Mouse (Mus musculus) lung, postnatal 4 days (tissue): ENCODE results near the gene Serpinb6a.
A peak's percentile ranks its signal among the peaks of the same experiment; 100 is the strongest.
"Not testable (repeated sequence)": the region's sequence is repeated elsewhere in the genome, so short reads cannot be mapped to it uniquely, and the experiment has no call there.

Experiments
- DNase-seq, 2 experiments: peaks; one replicate each; pipeline ENCODE4 v3.0.0; 2021

Serpinb6a gene

DNA sequence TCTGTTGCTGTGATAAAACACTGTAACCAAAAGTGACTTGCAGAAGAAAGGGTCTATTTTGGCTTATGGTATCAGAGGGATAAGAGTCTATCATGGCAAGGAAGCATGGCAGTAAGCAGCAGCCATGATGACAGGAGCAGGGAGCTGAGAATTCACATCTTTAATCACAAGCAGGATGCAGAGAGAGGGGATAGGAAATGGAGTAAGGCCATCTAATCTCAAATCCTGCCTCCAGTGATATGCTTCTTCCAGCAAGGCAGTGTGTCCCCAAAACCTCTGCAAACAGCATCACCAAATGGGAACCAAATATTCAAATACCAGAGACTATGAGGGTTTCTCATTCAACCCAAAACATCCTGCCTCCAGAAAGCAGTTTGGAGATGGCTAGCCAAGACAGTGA, 36.0 kb downstream of the Serpinb6a start:
- DNase-seq: no peak

DNA sequence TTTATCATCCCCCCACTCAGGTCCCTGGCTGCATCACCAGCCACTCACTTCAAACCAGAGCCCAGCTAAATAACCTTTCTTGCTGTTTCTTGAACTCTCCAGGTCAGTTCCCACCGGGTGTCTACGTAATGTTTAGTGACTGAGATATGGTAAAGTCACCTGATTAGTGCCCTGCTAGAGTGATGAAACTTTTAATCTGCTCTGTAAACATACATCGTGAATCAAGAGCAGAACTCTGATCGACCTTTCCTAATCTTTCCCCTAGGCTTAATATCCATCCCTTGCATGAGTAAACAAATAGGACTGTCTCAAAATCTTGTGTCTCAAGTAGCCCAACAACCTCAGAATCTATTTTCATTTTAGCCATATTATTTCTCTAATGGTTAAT, 36.6 kb downstream of the Serpinb6a start:
- DNase-seq: no peak

DNA sequence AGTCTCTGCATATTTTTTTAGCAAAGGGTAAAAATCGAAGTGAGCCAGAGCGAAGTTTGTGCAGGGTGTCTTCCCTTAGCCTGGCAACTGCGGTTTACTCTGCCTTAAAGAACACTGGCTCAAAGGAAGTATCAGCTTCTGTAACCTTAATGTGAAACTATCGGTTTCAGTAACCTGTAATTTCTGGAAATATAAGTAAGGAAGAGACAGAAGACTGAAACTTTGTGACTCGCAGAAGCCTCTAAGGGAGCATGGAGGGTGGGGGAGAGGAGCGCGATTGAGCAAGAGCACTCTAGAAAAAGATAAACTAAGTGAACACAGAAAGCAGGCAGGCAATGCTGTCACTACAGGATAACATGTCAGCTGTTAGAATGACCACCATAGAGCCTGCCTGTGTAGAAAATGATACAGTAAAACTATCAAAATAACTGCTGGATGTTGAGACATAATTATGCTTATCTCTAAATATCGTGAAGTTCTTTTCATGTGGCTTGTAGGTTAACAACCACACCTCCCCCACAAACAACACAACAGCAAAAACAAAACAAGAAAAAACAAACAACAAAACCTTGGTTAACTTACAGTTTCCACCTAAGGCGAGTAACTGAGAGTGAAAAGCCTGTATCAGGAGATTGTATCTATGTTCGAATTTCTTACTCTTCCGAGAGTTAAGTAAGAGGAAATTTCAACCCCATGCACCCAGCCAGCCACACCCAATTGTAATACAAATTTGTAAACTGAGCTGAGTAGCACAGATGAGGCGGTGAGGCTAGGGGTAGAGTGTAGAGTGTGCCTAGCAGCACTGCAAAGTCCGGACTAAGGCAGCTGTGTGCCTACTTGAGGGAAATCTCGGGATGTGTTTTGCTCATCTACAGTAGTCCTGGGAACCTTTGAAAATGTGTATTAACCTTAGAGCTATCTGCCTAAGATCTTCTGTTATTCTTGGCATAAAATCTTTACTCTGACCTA, 37.3 kb downstream of the Serpinb6a start:
- peak in 1 of 2 experiments; percentile 12 for DNase-seq

DNA sequence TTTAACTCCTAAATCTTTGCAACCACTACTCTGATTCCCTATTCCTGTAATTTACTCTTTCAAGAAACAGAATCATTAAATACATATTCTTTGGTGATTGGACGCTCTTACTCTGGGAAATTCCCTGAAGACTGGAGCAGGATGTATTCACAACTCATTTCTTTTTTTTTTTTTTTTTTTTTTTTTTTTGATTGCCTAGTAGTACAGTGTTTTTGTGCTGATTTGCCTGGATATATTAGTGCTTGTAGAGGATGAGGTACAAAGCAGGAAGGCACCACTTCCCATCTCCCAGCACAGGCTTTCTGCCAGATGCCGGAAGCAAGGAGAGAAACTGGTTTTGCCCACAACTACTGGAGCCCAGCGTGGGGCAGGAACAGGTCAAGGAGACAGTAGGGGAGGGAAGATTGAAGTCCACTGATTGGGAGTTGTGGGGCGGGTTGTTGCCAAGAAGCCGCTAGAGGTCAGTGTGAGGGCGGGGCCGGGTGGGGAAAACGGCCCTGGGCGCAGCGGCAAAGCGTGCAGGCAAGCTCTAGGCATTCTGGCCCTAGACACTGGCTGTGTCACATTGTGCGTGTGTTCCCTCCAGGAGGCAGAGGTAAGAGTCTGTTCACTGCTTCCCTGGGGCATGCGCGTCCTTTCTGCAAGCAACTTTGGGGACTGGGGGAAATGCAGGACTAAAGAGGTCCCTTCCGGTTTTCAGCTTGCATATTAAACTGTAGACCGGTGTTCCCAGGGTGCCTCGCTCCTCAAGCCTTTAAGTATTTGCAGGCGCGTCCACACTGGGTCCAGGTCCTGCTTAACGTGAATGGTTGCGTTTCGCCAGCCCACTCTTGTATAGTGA, 38.2 kb downstream of the Serpinb6a start, which contains the start of gene Nqo2:
Gene Nqo2 (plus strand): TSS at position 482 of the 841 bp plus-strand sequence.
- peak; percentile 76 to 81 for DNase-seq

DNA sequence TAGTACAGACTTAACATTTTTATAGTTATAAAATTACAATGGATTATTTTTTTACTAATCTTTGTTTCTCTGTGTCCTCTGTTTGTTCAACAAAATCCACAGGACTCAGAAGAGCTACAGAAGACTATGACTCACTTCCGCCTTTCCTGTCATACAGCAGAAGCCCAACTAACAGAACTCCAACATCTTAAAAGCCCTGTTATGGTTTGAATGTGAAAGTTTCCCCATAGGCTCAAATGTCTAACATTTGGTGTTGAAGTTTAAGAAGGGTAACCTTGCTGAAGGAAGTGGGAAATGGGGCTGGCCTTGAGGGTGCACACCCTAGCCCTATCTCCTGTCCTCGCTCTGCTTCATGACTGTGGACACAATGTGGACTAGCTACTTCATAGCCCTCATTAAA, 42.8 kb downstream of the Serpinb6a start:
- no peak for DNase-seq

DNA sequence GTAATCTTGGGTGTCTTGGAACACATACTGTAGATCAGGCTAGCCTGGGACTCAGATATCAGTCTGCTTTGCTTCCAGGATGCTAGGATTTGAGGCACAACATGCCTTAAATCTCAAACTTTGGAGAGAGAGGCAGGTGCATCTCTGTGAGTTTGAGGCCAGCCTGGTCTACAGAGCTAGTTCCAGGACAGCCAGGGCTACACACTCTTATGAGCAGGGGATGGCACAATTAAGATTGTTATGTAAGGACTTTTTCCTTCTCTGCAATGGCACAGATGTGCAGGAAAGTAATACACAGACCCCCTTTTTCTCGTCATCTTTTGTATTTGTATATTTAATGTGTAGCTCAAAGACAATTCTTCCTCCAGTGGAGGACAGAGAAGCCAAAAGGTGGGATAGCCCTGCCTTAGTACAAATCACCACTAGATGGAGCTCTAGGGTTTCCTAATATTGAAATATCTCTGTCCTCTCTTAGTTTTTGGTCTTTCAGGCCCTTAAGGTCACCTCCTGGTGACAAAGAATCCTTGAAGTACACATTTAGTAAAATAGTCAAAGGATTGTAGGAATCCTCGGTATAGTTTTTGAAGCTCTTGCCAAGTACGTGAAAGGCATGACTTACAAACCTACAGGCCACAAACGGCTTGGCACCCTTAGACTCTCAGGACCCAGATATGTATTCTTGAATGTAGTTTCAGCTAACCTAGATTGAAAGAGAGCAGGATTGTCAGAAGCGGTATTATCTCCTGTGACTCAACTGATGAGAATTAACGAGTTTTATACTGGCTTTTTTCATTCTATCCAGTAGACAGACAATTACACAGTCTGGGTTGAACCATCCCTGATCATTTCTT, 45.8 kb downstream of the Serpinb6a start:
- DNase-seq: peak in 1 of 2 experiments; percentile 19

DNA sequence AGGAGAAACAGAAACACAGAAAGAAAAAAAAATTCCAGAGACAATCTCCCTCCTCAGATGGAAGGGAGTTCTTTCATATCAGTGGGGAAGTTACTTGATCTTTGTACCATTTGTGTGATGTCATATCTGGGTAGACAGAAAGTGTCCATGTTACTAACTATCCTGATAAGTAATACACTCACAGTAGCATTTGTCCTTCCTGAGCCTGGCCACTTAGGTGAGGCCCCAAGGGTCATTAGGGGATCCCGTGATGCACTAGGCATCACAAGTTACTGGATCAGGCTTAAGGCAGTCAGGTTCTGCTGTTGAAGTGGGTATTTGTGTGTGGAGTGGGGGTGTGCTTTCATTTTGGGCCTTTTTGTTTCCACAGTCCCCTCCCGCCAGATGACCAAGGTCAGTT, 49.6 kb downstream of the Serpinb6a start:
- no peak for DNase-seq

DNA sequence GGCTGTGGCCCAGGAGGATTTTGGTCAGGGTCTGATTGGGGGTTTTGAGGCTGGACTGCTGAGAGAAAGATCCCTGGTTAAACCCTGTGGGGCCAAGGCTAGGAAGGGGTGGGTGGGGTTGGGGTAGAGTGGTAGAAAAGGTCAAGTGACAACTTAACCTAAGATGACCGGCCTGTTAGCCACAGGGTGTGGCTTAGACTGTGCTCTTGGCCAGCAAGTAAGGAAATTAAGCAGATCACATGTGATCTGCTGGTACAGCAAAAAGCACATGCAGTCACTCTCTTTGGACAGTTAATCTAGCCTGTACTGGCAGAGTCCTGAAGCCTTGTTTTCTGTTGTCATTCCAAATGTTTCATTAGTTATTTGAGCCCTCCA, 50.5 kb downstream of the Serpinb6a start:
- DNase-seq: no peak

DNA sequence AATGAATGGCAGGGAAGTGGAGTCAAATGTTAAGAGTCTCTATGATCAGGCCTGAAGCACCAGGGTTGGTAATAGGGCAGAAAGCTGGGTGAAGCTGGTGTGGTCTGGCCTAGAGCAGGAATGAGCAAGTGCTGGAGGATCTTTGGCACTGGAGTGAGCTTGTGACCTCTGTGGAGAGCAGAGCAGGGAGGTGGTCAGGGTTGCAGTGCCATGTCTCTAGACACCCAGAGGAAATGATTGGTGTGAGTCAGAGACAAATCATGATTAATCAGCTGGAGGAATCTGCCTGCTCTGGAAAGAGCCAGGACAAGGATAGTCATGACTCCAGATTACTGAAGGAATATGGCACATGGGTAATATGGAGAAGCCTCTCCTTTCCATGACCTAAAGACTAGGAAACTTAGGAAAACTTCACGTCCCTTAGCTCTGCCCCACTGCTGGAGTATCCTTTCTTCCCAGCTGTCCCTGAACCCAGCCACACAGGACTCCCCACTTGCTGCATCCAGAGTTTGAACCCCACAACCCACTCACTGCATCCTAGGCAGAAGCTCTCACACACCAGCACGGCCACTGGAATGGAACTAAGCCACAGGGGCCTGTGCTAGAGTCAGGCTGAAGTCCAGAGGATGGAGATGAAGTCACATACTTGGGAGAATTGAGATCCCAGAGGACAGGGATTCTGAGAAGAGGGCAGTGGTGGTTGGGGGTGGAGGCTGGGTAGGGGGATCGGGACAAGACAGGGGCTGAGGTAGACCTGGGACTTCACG, 51.1 kb downstream of the Serpinb6a start:
- no peak for DNase-seq

DNA sequence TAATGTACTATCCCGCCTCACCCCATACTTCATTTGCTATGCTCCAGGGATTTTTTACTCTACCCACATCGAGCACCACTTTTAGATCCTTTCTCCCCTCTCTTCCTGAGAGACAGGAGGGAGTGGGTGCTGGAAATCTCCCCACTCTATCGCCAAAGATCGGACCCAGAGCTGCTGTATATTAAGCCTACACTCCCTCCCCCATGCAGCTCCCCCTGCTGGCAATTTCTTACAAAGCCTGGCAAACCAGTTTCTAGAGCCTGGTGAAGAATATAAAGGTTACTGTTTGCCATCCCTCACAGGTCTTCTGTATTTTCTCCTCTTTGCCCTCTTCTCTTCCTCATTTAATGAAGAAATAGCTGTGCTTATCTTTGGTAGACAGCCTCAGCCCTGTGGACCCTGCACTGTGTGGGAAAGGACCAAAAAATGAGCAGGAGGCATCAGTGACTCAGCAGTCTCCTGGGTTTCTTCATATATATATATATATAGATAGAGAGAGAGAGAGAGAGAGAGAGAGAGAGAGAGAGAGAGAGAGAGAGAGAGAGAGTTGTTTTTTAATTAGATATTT, 60.3 kb downstream of the Serpinb6a start:
- peak in 1 of 2 experiments; percentile 46 for DNase-seq

DNA sequence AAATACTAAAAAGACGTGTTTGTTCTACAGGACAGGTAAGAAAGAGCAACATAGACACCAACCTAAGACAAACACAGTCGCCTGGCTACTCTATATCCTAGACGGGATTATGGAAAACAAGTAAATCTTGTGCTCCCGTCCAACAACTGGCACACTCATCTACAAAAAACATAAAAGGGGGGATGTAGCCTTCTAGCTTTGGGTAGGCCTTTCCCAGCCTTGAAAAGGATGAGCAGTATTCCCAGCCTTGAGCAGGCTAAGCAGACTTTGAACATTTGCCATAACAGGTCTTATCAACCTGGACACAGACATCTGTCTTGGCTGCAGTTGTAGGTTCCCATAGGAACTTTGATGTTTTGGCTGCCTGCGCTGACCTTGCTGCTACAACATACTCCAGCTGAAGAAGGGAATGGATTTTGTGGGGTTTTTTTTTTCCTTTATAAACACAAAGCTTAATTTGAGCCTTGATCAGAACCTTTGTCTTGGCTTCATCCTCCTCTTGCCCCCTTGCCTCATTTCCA, 61.2 kb downstream of the Serpinb6a start:
- DNase-seq: no peak

DNA sequence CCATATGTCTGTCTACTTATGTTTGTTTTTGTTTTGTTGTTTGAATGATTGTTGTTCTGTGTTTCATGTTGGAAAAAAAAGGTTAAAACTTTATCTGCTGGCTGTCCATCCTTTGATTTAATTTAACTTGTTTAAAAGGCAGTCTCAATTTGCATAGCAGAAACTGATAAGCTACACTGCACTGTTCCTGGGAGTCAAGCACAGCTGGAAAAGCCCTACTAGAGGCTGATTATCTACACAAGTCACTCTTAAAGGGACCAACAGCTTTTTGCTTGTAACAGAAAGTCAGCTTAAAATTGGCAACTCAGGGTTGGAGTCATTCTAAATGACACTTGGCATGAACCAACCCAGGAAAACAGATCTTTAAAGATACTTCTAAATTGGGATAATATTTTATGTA, 65.0 kb downstream of the Serpinb6a start:
- DNase-seq: not testable (repeated sequence)

DNA sequence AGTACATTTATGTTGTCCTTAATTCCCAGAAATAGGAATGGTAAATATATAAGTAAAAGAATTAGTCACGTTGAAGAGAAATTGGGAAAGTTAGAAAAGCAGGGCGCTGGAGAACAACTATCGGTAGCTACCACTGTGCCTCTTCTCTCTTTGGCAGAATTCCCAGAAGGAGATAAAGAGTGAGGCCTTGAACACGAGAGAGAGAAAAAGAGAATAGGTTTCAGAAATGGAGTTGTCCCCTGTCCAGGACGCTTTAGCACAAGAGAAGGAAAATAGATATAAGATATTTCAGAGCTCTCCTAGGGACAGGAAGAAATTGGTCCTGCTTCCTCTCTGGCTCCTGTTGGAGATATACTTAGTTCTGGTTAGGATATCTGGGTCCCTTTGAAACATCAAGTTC, 65.4 kb downstream of the Serpinb6a start:
- no peak for DNase-seq

DNA sequence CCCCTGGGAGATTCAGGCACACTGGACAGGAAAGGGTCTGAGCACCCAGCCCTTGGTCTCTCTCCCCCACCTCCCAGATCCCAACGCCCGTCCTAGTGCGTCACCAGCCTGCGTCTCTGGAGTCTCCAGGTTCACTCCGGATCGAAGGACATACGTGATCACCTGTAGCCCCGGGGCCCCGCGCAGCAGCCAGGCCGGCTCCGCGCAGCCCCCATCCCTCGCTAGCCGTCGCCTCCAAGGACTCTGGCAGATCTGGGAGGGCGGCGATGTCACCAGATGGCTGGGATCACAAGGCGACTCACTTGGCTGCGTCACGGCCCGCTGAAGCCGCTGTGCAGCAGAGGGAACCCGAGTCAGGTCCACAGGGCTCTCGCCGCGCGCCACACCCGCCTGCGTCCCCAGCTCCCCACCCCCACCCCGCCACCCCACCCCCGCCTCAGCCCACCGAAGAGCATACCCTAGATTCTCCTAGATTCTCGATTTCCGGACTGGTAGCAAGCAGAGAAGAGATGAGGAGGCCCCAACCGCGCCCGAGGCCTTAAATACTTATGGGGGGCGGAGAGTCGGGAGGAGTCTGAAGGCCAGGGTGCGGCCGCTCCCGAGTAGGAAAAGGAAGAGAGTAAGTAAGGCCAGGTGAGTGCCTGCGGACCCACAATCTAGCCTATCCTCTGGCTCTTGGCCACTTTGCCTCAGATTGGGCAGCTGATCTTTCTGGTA, 67.0 kb downstream of the Serpinb6a start:
- peak; percentile 69 to 76 for DNase-seq

DNA sequence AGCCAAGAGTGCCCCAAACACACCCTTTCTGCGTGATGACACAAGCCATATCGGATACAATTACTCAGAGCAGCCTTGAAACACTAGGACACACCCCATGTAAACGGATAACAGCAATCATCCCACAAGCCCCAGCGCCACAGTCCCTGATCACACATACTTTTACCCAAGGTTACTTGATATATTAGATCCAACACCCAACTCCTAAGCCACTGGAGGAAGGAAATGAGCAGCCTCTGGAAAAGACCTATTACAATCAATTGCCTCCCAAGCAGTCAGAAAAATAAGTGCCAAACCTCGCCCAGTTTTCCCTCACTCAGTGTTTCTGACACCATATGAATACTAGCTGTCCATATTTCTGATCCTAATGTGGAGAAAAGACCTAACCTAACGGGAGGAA, 67.9 kb downstream of the Serpinb6a start:
- DNase-seq: peak in 1 of 2 experiments; percentile 8

DNA sequence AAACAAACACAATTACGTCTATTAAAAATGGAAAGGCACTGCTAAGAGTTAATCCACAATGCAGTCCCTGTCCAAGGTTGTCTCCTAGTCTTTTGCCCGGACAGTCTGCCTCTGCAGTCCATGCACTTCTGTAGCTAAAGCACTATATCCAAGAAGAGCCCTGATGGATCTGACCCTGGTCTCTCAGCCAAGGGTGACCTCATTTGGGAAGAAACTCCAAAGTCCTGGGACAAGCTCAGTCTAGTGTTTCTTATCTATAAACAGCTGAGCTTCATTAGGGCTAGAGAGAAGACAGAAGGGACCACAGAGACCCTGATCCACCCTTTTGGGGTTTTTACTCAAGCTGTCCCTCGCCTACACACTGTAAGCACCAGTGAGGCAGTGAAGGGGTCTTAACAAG, 71.7 kb downstream of the Serpinb6a start:
- no peak for DNase-seq

DNA sequence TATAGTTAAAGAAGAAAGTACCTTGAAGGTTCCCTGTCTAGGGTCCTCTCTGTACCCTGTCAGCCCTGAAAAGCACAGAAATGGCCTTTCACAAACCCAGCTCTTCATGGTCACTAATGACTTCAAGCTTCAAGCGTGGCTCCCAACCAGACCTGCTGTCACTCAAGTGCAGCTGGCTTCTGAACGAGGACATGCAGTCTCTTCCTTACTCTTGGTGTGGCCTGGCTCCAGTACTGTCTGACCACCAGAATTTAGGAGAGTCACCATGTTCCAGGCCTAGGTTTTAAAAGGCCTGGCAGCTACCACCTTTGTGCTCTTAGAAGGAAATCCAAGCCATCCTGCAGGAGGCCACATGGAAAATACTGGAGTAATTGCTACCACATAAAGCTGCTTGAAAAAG, 72.3 kb downstream of the Serpinb6a start:
- no peak for DNase-seq

DNA sequence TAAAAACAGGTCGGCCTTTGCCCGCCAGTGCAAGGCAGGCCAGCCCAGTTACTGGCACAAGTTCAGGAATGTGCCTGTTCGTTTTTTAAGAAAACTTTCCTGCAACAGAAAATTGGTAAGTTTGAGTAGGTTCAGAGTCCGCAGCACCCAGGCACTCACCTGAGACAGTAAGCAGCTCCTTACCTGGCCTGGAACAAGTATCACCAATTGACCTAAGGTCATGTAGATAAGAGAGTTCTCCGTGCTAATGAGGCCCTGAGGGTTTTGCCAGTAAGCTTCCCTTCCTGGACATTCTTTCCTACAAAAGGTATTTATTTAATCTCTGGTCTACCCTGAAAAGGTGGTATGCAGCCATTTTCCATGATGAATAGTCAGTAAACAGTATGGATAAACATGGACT, 80.9 kb downstream of the Serpinb6a start:
- DNase-seq: no peak

DNA sequence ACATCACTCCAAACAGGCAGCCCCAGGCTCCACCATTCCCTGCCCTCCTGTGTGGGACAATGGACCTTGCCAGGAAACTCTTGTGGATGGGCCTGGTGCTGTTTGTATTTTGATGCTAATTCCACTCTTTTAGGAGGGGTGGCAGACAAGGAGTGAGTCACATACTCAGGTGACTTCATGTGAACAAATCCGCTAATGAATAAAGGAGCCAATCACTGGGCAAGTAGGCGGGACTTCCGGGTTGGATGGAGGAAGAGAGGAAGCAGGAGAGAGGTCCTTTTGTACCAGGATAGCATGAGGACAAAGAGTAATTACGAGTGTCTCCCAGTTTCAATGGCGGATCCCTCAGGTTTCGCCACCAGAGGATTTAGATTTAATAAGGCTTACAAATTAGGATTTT, 81.6 kb downstream of the Serpinb6a start:
- DNase-seq: no peak

DNA sequence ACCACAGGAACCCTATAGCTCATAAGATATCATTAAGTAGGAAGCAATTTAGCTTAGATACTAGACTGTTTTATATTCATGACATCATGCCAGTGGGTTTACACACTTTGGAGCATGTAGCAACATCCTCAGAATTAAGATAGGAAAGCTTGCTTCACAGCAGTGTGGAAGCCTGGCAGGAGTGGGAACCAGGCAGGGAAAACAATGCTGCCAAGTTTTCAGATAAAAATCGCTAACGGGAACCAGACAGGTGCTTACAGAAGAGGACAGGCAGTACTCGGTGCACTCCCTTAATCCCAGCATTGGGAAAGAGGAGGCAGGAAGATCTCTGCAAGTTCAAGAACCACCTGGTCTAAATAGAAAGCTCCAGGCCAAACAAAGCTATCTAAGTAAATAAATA, 95.8 kb downstream of the Serpinb6a start:
- DNase-seq: no peak
